Mouse (Mus musculus): ENCODE measurements around the gene Vmn1r132. TPM values are rescaled to one million over a fixed set of nuclear protein-coding genes. Genes with fewer than 3 reads are reported as not detected.

Gene Vmn1r132
- polyA plus RNA-seq (2017; shearing (Covaris generic)), result not detected

DNA sequence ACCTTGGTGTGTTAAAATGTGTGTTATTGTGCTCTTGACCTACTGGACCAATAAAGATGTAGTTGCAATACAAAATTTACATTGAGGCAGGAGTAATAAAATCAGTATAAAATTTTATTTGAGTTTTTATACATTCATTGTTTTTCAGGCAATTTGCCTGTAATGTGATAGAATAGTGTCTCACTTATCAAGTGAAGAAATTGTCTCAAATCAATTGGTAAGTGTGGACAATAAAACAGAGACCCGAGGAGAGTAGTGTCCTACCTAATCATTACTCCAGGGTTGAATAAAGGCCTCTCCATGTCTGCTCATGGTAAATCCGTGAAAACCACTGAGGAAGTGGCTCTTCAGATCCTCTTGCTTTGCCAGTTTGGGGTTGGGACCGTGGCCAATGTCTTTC lies at the start of gene Vmn1r132:
Gene Vmn1r132, plus strand, starts transcription at position 301 of the 400 bp plus-strand sequence.

Other genes with a start within 250 kb of the Vmn1r132 start
- 1.3 TPM for gene Gm6882, start 181.3 kb upstream of the Vmn1r132 start, polyA plus RNA-seq (2017; shearing (Covaris generic))
- gene Vmn1r130, start 102.3 kb upstream of the Vmn1r132 start, polyA plus RNA-seq (2017; shearing (Covaris generic)), result not detected
- not detected for gene Vmn1r131, start 68.0 kb upstream of the Vmn1r132 start, polyA plus RNA-seq (2017; shearing (Covaris generic))
- gene Gm4175, start 147.4 kb downstream of the Vmn1r132 start, polyA plus RNA-seq (2017; shearing (Covaris generic)), result not detected
- gene Gm4177, start 182.6 kb downstream of the Vmn1r132 start, polyA plus RNA-seq (2017; shearing (Covaris generic)), result not detected
- gene Vmn1r135, start 218.3 kb downstream of the Vmn1r132 start, polyA plus RNA-seq (2017; shearing (Covaris generic)), result not detected
- not detected for gene Gm5725, start 230.2 kb downstream of the Vmn1r132 start, polyA plus RNA-seq (2017; shearing (Covaris generic))